Mouse (Mus musculus) kidney, adult 2 months (tissue): ENCODE measurements around the gene Dnah2. TPM values are rescaled to one million over a fixed set of nuclear protein-coding genes. Genes with fewer than 3 reads are reported as not detected.

ENCODE experiments used
- DNase-seq: peaks from one replicate; pipeline ENCODE4 v3.0.0; 2021
- H3K27ac ChIP-seq: fragments of 200-500 bp; 2 replicates; pipeline ENCODE4 v1.5.1; 2012; ENCODE audit warnings: low read depth, low read length, control low read depth, inconsistent platforms; ENCODE audit not compliant: insufficient read depth
- H3K27me3 ChIP-seq: fragments of 200-500 bp; replicated peaks from 2 replicates; pipeline ENCODE4 v1.6.1; 2012; ENCODE audit warnings: mild to moderate bottlenecking, moderate library complexity, low read length, inconsistent platforms; ENCODE audit not compliant: control insufficient read depth, insufficient read depth
- H3K36me3 ChIP-seq: fragments of 200-500 bp; 2 replicates; pipeline ENCODE4 v1.6.1; 2012; ENCODE audit warnings: mild to moderate bottlenecking, moderate library complexity, low read length, inconsistent platforms; ENCODE audit not compliant: control insufficient read depth, insufficient read depth
- H3K4me1 ChIP-seq: fragments of 200-500 bp; 2 replicates; pipeline ENCODE4 v1.6.1; 2011; ENCODE audit warnings: low read length; ENCODE audit not compliant: control insufficient read depth, insufficient read depth
- H3K4me3 ChIP-seq: fragments of 200-500 bp; 2 replicates; pipeline ENCODE4 v1.5.1; 2011; ENCODE audit warnings: mild to moderate bottlenecking, low read depth, low read length, control low read depth; ENCODE audit not compliant: insufficient read depth
- CTCF ChIP-seq: fragments of 200-500 bp; conservative IDR thresholded peaks from 2 replicates; pipeline ENCODE4 v1.5.1; 2011; ENCODE audit warnings: low read depth, mild to moderate bottlenecking, control low read depth, low read length, moderate library complexity, mixed read lengths; ENCODE audit not compliant: insufficient read depth, insufficient read length
- POLR2A ChIP-seq: fragments of 200-500 bp; IDR thresholded peaks from one replicate; pipeline ENCODE4 v1.6.1; 2011; ENCODE audit warnings: low read depth, low read length, control low read depth
- WGBS: fragments of 180-500 bp; shearing (Covaris S2); methylation state at CpG from one replicate; pipeline ENCODE4 v1.1.7; 2018; 5-methylcytosine and 5-hydroxymethylcytosine counted together
- polyA plus RNA-seq: library from polyadenylated mRNA; depleted of rRNA; stranded (reverse); fragments of >200 nt; gene quantifications from 2 replicates; pipeline ENCODE4 v1.2.3, GENCODE M21; 2012

Gene Dnah2
- polyA plus RNA-seq, 1 experiment: 0.50 TPM

DNA sequence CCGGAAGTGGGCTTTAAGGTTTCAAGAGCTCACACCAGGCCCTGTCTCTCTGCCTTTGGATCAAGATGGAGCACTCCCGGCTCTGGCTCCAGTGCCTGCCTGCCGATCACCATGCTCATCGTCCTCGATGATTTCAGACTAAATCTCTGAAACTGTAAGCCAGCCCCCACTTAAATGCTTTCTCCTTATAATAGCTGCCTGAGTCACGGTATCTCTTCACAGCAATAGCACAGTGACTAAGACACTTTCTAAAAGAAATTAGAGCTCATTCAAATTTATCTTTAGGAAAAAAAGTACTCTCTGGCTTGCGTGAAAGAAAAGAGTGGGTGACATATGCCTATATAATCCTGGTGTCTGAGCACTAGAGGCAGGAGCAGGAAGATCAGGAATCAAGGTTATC is 84.9 kb downstream of the Dnah2 start:
- Histone ChIP-seq H3K27me3 (no peaks in the 10 kb centered on the region), H3K4me3 (no peak overlapping the region), H3K27ac (no peak overlapping the region), H3K4me1 (no peaks in the 10 kb centered on the region), H3K36me3 (no peaks in the 10 kb centered on the region)
- TF ChIP-seq CTCF: no peak
- no peak for TF ChIP-seq POLR2A
- no peak for DNase-seq
- 97% methylated on average over 7 of the region's 7 CpGs for WGBS

GRCm38 (mm10) chr11:69461568-69461967 is 87.3 kb downstream of the Dnah2 start:
- H3K27ac ChIP-seq: no peak overlapping the region
- H3K4me3 ChIP-seq: no peak overlapping the region
- DNase-seq: no peak
- TF ChIP-seq POLR2A (no peak), CTCF (no peak)
- no peaks in the 10 kb centered on the region for H3K4me1 ChIP-seq
- no peaks in the 10 kb centered on the region for H3K27me3 ChIP-seq
- H3K36me3 ChIP-seq: no peaks in the 10 kb centered on the region
- WGBS: 84% methylated on average over 5 of the region's 5 CpGs

DNA sequence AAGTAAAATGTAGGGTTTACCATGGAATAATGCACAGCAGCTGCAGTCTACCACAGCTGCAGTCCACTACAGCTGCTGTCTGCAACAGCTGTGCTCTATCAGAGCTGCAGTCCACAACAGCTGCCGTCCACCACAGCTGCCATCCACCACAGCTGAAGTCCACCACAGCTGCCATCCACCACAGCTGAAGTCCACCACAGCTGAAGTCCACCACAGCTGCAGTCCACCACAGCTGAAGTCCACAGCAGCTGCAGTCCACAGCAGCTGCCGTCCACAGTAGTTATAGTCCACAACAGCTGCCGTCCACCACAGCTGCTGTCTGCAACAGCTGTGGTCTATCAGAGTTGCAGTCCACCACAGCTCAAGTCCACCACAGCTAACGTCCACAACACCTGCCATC is 89.0 kb downstream of the Dnah2 start:
- H3K27me3 ChIP-seq: no peaks in the 10 kb centered on the region
- H3K27ac ChIP-seq: no peak overlapping the region
- 59% methylated on average over 4 of the region's 4 CpGs for WGBS
- no peaks in the 10 kb centered on the region for H3K36me3 ChIP-seq
- no peak overlapping the region for H3K4me3 ChIP-seq
- no peak for DNase-seq
- H3K4me1 ChIP-seq: no peaks in the 10 kb centered on the region
- TF ChIP-seq CTCF: no peak
- no peak for TF ChIP-seq POLR2A

DNA sequence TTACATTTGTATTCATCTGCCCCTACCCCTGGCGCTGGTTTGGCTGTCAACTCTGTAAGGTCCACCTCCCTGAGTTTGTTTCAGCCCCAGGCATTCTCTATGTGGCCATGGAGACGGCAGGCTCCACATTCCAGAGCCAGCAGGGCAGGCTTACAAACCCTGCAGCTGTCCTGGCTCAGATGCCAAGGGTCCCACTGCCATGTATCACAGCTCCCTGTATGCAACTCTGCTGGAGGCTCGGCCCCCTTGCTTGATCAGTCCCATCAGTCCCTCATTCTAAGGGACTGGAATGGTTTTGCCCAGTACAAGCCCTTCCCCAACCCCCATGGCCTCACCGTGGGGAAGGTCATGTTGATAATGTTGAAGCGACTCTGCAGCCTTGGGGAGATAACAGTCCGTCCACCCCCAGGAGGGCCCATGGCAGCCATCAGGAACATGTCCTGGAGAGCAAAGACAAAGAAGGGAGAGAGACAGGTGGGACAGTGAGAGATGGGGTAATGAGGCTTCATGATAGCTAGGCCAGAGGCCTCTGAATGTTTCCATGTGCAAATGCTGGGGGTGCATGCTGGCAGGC is 91.8 kb downstream of the Dnah2 start:
- 52% methylated on average over 6 of the region's 6 CpGs for WGBS
- no peaks in the 10 kb centered on the region for H3K36me3 ChIP-seq
- H3K4me1 ChIP-seq: no peaks in the 10 kb centered on the region
- peak; percentile 53 for DNase-seq
- no peaks in the 10 kb centered on the region for H3K27me3 ChIP-seq
- TF ChIP-seq POLR2A (no peak), CTCF (no peak)
- H3K27ac ChIP-seq: no peak overlapping the region
- no peak overlapping the region for H3K4me3 ChIP-seq

GRCm38 (mm10) chr11:69452114-69452867 is 96.6 kb downstream of the Dnah2 start:
- no peak overlapping the region for H3K27ac ChIP-seq
- WGBS: 51% methylated on average over 23 of the region's 23 CpGs
- H3K4me3 ChIP-seq: 0 out of 2 replicates have a peak overlapping the region, but pooled peaks have one; percentile 4

GRCm38 (mm10) chr11:69447299-69447698 is 101.6 kb downstream of the Dnah2 start:
- H3K27ac ChIP-seq: no peak overlapping the region
- DNase-seq: no peak
- no peak for TF ChIP-seq POLR2A
- no peak for TF ChIP-seq CTCF
- H3K36me3 ChIP-seq: no peaks in the 10 kb centered on the region
- H3K27me3 ChIP-seq: no peaks in the 10 kb centered on the region
- no peaks in the 10 kb centered on the region for H3K4me1 ChIP-seq
- WGBS: 92% methylated on average over 7 of the region's 7 CpGs
- H3K4me3 ChIP-seq: no peak overlapping the region

More at GRCm38 (mm10) chr11:69452114-69452867, 96.6 kb downstream of the Dnah2 start:
- Histone ChIP-seq H3K27me3 (no peaks in the 10 kb centered on the region), H3K36me3 (no peaks in the 10 kb centered on the region), H3K4me1 (no peaks in the 10 kb centered on the region)
- no peak for TF ChIP-seq CTCF
- DNase-seq: peak; percentile 41

GRCm38 (mm10) chr11:69443328-69443727 is 105.6 kb downstream of the Dnah2 start:
- DNase-seq: peak; percentile 28
- Histone ChIP-seq H3K4me3 (no peak overlapping the region), H3K4me1 (no peaks in the 10 kb centered on the region), H3K27ac (no peak overlapping the region), H3K27me3 (no peaks in the 10 kb centered on the region), H3K36me3 (no peaks in the 10 kb centered on the region)
- 32% methylated on average over 5 of the region's 5 CpGs for WGBS
- TF ChIP-seq POLR2A (no peak), CTCF (no peak)
